Mouse (Mus musculus): Measurements from ENCODE around the gene Ninj1. TPM values are rescaled to one million over a fixed set of nuclear protein-coding genes. Genes with fewer than 3 reads are reported as not detected.

Gene Ninj1
- total RNA-seq, 2 experiments from 2014 or later, result 77.3 to 79.6 TPM

GRCm38 (mm10) chr13:49171729-49172128, 15.6 kb upstream of the Ninj1 start:
- no peak for DNase-seq

GRCm38 (mm10) chr13:49172335-49172734, 14.9 kb upstream of the Ninj1 start:
- no peak for DNase-seq

- DNase-seq, result peak; percentile 96
These were observed 14.2 kb upstream of the Ninj1 start for GRCm38 (mm10) chr13:49172971-49173596.

GRCm38 (mm10) chr13:49175509-49175908, 11.8 kb upstream of the Ninj1 start:
- DNase-seq, result no peak

GRCm38 (mm10) chr13:49178839-49179585, 8.3 kb upstream of the Ninj1 start:
- peak; percentile 90 for DNase-seq

GRCm38 (mm10) chr13:49180274-49180673, 7.0 kb upstream of the Ninj1 start:
- DNase-seq, result no peak

GRCm38 (mm10) chr13:49180691-49181090, 6.6 kb upstream of the Ninj1 start:
- DNase-seq, result no peak

GRCm38 (mm10) chr13:49181411-49181984, 5.8 kb upstream of the Ninj1 start:
- no peak for DNase-seq

- DNase-seq, result peak; percentile 24
These were observed 4.1 kb upstream of the Ninj1 start for GRCm38 (mm10) chr13:49183161-49183560.

GRCm38 (mm10) chr13:49183646-49184045, 3.6 kb upstream of the Ninj1 start:
- peak; percentile 26 for DNase-seq

- no peak for DNase-seq
These were observed 442 bp upstream of the Ninj1 start for GRCm38 (mm10) chr13:49186798-49187287.

- peak; percentile 16 for DNase-seq
These were observed 1.1 kb downstream of the Ninj1 start for GRCm38 (mm10) chr13:49188219-49188965.

- peak; percentile 27 for DNase-seq
These were observed 1.7 kb downstream of the Ninj1 start for GRCm38 (mm10) chr13:49188966-49189360.

- DNase-seq, result peak; percentile 65
These were observed 2.9 kb downstream of the Ninj1 start for GRCm38 (mm10) chr13:49189970-49190870.

GRCm38 (mm10) chr13:49190876-49191672, 3.8 kb downstream of the Ninj1 start:
- no peak for DNase-seq

GRCm38 (mm10) chr13:49191673-49192035, 4.4 kb downstream of the Ninj1 start:
- no peak for DNase-seq

GRCm38 (mm10) chr13:49192156-49192855, 5.0 kb downstream of the Ninj1 start:
- no peak for DNase-seq

- DNase-seq, result no peak
These were observed 6.4 kb downstream of the Ninj1 start for GRCm38 (mm10) chr13:49193650-49194049.

GRCm38 (mm10) chr13:49194811-49195210, 7.5 kb downstream of the Ninj1 start:
- no peak for DNase-seq

- DNase-seq, result no peak
These were observed 8.4 kb downstream of the Ninj1 start for GRCm38 (mm10) chr13:49195651-49196050.

Measured in adrenal gland, postnatal 10 days (tissue).